Mouse (Mus musculus): ENCODE data around the gene Mrps34.
A peak's percentile ranks its signal among the peaks of the same experiment; 100 is the strongest.

The Mrps34 gene

DNA sequence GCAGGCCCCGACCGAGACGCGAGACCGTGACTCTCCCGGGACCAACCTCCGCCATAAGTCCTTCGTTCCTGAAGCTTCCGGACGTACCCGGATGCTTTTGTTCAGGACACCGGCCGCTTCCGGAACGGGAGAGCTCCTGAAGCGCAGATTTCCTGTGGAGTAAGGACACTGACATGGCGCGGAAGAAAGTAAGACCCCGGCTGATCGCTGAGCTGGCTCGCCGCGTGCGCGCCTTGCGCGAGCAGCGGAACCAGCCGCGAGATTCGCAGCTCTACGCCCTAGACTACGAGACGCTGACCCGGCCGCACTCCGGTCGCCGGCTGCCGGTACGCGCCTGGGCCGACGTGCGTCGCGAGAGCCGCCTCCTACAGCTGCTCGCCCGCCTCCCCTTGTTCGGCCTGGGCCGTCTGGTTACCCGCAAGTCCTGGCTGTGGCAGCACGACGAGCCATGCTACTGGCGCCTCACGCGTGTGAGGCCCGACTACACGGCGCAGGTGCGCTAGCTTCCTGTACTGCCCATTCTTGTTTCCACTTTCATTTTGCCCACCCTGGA is at the start of gene Mrps34, which contains the start of gene Eme2:
TSS of gene Mrps34 (plus strand) at position 122 of the 553 bp plus-strand sequence.
TSS of gene Eme2 (minus strand) at position 93 of the 553 bp plus-strand sequence.
- peak; percentile 92 for DNase-seq (ENCODE audit: low spot score)

DNA sequence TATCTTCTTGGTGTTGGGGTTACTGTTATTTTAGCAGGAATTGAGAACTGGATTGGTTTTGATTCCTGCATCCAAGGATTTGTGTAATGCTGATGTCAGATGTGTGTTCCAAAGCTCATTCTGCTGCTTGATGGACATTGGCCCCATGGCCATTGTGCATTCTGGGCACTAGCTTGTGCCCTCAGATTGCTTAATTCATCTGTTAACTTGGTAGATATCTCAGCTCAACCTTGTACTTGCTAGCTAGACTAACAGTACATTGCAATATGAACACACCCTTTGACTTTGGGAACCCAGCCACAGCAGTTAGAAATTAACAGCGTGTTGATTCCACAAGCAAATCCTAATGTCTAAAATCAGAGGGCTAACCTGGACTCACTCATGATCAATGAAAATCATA is 47.5 kb upstream of the Mrps34 start:
- DNase-seq (ENCODE audit: low spot score) = peak; percentile 23

DNA sequence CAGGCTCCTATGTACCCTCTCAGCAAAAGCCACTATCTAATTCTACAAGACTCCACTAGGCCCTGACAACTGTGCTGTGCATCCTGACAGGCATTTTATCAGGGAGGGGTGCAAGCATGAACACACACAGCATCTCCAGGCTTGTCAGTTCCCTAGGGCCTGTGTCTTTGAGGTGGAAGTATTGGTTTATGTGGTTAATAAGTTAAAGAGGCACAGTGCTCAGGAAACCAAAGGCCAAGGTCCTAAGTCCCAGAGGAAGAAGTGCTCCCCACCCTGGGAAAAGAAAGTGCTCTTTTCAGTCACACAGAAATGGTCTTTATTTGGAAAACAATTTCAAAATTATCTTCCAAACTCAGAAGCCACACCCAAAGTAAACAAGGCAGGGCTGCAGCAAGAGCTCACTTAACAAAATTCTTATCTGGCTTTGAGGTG is 46.3 kb upstream of the Mrps34 start:
- peak; percentile 21 for DNase-seq (ENCODE audit: low spot score)

DNA sequence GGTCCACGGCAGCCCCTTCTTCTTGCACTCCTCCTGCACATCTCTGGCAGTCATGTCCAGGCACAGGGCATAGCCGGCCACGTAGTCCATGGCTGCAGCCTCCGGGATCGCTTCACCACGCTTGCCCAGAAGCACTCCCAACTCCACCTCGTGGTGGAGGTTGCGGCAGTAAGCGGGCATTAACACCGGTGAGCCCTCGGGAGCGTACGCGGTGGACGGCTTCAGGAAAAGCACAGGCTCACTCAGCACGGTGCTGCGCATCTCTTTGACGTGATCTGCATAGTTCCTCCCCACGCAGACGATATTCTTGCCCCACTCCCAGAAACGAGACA is 45.2 kb upstream of the Mrps34 start:
- DNase-seq (ENCODE audit: low spot score) = no peak

DNA sequence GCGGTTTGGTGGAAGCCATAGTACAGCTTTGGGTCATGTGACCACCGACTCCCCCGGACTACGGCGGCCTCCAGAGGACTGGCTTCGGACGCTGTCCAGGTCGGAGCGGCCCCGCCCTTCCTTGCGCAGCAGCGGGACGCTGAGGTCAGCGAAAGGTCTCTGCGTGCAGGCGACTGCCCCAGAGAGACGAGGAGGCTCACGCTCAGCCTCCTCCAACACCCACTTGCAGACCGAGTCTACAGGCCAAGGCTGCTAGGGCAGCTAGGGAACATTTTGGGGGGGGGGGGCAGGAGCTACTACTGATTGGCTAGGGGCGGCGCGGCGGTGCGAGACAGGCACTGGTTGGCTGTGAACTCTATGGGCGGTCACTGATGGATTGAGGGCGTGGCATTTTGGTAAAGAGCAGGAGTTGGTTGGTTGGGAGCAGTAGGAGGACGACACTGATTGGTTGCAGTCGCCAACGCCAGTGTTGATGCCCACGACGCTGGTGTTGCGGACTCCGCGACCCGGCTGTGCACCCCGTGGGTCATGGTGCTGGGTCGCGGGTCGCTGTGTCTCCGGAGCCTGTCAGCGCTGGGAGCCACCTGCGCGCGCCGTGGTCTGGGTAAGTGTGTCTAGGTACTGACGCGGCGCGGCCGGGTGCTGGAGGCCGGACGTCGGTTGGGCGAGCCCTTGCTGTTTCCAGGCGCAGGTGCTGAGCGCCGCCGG is 44.7 kb upstream of the Mrps34 start, which contains the start of gene Fahd1:
TSS of gene Fahd1 (minus strand) at position 300 of the 708 bp plus-strand sequence.
- peak; percentile 99 for DNase-seq (ENCODE audit: low spot score)

DNA sequence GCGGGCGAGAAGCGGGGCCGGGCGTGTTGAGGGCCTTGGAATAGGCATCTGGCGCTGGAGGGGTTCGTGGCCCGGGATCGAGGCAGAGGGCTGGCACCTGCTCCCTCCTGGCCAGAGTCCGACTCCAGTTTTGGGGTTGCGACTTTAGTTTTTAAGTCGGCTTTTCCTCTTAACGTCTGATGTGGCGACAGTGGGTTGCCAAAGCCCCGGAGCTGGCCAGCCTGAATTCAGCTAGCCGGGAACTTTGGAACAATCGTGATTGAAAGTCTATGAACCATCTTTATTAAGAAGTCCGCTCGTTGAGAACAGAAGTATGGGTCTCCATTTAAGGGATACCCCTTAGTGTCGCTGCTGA is 44.2 kb upstream of the Mrps34 start:
- no peak for DNase-seq (ENCODE audit: low spot score)

DNA sequence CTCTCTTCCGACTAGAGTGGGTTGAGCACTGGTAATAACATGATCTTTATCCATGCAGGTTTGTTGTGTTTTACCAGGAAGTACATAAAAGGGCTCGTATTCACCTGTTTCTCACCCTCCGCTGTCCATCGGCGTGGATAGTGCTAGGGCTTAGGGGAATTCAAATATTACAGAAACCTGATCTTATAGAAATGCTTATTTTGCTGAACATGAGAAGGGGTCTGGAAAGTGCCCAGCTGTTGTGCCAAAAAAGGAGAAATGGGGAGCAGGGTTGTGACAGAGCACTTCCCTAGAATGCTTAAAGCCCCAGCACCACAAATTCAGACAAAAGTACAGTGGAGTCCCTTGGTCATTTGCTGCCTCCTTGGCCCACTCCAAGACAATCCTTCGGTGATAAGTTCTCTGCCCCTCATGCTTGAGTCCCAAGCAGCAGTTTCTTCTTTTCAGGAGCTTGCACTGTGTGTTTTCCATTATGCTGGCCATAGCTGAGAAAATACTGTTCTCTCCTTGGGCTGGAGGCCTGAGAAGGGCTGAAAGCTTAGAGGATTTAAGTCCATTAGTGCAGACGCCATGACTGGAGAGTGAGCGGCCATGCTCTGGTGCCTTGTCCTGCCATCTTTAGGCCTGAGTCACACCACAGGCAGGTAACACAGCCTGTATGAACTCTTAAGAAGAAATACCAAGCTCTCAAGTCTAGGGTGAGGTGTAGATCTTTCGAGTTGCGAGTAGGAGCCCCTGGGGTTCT is 43.4 kb upstream of the Mrps34 start:
- DNase-seq (ENCODE audit: low spot score) = no peak

DNA sequence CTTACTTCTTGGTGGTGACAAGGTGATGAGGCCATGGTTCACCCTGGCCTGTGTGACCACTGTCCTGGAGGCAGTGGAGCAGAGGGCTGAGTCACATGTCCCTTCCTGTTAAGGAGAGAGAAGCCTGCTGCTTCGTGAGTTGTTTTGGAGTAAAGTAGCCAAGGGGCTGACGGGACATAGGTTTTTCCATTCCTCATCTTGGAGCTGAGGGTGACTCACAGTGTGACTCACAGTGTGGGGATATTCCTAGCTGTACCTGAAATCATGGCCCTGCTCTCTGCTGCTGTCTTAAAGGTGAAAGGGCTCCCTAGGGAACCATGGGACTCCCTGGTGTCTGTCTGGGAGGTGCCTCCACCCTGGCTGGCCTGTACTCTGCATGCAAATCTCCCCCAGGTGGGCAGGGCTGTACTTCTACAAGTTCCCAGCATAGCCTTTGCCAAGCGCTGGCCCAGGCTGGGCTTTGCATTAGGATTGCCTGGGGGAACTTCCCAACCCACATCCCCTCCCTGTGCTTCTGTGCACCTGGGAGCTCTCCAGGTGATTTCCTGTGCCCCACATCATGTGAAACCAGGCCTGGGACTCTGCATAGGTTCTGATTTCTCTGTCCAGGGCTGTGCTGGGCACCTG is 39.0 kb upstream of the Mrps34 start:
- peak; percentile 42 for DNase-seq (ENCODE audit: low spot score)

DNA sequence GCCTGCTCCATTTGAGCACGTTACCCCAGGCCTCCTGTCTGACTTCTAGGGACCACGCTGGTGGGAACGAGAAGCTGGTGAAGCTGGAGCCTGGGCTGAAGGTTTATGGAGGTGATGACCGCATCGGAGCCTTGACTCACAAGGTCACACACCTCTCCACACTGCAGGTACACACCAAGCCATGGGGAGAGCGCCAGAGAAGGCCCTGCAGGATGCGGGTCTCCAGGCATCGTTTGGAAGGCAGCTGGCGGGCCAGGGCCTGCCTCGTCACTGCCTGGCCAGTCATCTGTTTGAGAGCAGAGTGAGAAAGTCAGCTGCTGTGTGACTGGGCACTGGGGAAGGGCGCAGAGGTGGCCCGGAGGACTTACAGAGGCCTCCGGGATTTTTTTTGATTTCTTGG is 38.3 kb upstream of the Mrps34 start:
- DNase-seq (ENCODE audit: low spot score) = no peak

DNA sequence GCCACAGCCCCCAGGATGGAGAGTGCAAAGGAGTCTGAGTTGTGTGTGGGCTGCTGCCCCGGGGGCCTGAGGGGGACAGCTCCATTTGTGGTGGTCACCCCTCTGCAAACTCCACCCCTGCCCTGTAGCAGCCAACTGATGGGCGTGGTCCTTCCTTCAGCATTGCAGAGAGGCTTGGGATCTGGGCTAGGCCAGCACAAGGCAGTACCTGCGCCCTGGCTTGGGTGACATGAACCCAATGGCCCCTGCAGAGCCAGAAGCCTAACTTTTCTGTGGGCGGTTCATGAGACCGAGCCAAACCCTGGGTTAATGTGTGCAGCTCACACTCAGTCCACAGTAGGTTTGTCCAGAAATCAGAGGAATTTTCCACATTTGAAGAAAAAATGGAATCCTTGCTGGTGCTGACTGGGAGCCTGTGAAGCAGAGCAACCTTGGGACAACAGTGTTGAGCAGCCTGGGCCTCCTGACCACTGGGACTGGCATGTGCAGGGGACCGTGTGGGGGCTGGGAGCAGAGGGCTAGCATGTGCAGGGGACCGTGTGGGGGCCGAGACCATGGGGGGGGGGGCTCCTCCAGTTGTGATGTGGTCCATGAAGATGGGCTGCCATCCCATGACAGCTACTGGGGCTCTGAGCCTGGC is 37.0 kb upstream of the Mrps34 start:
- no peak for DNase-seq (ENCODE audit: low spot score)

DNA sequence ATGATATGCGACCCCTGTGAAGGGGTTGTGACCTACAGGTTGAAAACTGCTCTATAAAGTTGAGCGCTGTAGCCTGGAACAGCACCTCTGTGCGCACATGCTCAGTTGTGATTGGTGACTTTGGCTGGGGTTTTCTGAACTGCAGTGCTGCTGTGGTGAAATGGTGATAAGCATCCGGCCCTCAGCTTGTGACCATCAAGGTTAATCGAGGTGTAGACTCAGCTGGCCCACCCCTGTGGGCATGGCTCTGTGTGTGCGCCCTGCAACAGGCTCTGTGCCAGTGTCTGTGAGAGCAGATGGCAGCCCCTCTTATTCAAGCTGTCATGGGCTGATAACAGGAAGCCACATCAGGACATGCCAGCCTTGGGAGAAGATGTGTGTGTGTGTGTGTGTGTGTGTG is 35.9 kb upstream of the Mrps34 start:
- DNase-seq (ENCODE audit: low spot score) = no peak

DNA sequence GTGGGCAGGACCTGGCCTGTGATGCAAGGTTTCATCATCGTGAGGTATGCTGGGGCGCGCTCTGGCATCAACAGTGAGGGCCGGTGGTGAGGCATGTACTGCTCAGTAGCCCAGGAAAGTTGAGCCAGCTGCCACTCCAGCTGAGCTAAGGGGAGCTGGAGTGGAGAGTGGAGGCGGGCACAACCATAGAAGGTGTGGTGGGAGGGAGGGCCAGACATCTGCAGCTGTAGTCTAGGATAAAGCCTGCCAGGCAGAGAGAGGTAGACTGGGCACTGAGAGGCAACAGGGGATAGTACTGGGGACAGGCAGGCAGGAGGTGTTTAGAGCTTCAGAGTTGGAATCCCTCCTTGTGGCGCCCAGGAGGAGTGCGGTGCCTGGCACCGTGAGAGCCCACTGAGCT is 34.8 kb upstream of the Mrps34 start:
- DNase-seq (ENCODE audit: low spot score) = no peak

DNA sequence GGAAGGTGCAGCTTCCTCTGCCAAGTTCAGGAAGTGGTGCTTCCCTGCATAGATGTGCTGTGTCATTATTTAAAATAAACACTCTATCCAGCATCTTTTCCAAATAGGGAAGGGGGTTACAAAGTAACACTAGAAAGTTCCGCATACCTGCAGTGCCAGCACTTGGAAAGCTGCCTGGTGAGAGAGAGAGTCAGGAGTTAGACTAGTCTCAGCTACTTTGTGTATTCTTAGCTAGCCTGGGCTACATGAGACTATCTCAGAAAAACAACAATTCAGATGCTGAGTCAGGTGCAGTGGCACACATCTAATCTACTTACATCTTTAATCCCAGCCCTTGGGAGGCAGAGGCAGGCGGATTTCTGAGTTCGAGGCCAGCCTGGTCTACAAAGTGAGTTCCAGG is 33.1 kb upstream of the Mrps34 start:
- no peak for DNase-seq (ENCODE audit: low spot score)

DNA sequence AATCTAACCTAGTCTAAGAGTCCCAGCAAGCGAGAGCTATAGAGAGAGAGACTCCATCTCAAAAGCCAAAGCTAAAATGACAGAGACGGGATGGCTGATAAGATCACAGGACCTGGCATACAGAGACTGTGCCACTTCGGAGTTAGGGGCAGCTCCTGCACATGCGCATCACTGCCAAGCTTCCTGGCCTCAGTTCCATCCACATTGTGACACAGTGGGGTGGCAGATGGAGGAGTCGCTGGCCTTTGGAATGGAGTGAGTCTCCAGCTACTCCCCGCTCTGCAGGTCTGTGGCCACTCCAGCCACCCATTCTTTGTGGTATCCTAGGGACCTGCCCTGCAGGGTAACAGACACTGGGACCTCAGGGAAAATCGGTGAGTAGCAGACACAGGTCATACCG is 29.1 kb upstream of the Mrps34 start, which contains the start of gene Igfals:
TSS of gene Igfals (plus strand) at position 222 of the 400 bp plus-strand sequence.
- no peak for DNase-seq (ENCODE audit: low spot score)

DNA sequence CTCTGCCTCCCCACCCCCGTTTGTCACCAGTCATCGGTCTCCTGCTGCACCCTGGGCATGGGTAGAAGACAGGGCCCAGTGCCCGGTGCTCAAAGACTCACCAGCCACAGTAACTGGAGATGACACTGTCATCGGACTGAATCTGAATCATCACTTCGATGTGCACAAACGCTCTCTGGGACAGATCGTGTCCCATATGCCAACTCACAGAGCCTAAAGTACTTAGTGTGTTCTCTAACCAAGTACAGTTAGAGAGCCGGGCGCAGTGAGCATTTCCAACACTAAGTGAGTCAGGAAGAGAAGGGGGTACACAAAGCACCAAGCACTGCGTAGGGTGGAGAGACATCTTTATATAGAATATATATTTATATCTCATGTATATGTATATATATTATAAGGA is 27.0 kb upstream of the Mrps34 start:
- DNase-seq (ENCODE audit: low spot score) = no peak

DNA sequence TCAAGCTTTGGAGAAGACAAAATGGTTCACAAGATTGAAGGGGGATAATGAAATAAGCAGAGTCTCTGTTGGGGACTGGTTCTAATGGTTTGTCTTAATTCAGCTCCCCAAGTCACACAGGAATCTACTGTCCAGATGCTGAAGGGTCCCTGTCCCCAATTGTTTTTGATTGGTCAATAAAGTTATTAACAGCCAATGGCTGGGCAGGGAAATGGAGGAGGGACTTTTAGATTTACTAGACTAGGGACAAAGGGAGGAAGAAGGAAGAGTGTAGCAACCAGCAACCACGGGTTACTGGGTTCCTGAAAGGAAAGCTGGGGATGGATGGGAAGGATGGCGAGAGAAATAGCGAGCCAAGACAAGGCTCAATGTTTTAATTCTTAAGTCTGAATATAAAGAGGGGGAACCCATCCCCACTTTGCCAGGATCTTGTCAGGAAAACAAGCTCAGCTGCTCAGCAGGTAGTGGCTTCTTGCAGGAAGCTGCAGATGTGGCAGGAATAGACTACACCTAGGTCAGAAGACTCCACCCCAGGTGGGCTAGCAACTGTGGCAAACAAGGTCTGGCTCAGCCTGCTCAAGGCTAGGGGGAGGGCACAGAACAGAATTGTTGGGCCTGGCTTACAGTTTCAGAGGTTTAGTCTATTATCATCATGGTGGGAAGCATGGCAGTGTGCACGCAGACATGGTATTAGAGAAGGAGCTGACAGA is 21.1 kb upstream of the Mrps34 start:
- no peak for DNase-seq (ENCODE audit: low spot score)

DNA sequence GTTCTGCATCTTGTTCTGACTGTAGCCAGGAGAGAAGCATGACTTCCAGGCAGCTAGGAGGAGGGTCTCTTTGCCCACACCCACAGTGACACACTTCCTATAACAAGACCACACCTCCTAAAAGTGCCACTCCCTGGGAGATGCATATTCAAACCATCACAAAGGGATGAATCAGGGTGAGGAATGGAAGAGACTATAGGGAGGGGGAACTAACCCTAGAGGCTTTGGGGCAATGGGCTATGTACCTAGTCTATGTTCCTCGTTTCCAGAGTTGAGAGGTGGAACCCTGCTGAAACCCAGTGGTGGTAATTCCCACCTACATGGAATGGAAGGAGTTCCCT is 20.5 kb upstream of the Mrps34 start:
- no peak for DNase-seq (ENCODE audit: low spot score)

DNA sequence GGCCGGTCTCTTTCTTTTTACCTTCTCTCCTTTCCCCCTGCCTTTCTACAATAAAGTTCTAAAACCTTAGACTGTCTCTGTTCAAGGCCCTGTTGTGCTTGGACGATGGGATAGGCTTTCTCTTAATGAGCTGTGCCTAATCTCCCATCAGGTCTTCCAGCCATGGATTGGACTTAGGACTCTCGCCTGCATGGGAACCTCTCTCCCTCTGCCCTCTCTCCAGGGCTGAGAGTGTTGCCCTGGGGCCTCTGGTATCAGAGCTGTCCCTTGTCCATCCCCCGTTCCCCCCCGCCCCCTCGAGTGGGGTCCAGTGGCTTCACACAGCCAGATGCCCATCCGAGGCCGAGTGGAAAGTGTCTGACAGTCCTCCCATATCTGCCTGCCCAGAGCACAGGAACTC is 19.9 kb upstream of the Mrps34 start:
- DNase-seq (ENCODE audit: low spot score) = no peak

DNA sequence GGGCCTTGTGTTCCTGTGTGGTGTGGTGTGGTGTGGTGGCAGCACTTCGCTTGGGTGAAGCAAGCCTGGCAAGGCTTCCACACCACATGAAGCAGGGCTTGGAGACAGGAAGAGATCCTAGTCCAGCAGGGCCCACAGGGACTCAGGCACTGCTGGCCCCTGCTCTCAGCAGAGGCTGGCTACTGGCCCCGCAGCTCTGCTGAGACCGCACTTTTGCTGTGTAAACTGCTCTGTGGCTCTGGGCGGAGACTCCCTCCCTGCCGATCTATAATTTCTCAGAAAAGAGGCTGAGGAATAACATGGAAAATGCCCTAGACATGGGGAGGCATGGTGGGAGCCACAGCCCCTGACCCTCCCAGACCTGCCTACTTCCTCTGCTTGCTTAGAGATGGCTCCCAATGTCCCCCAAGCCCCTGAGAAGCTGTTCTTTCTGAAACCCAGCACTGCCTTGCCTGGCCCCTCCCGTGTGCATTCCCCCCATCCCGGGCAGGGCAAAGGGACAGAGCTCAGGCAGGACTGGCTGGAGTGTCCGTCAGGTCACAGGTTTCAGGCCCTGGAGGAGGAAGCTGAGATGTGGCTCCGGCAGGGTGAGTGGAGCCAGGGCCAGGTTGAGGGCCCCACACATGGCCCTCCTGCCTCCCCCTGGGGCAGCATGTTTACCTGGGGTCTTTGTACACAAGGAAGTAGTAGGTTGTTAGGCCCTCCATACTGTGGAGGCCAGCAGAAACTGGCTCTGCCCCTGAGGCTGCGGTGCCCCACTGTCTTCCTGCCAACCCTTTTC is 17.4 kb upstream of the Mrps34 start:
- peak; percentile 70 for DNase-seq (ENCODE audit: low spot score)

DNA sequence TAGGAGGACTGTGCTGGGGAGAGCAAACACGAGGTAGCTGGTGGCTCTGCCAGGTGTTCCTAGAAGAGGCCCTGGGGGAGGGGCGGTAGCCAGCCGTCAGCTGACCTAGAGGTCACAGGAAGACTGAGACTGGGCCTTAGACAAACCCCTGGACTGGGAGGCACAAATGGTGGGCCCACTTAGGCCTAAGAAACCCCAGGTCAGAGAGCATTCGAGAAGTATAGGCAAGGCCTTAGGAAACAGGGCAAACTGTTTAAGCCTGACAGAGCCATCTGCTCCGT is 16.9 kb upstream of the Mrps34 start:
- peak; percentile 56 for DNase-seq (ENCODE audit: low spot score)

DNA sequence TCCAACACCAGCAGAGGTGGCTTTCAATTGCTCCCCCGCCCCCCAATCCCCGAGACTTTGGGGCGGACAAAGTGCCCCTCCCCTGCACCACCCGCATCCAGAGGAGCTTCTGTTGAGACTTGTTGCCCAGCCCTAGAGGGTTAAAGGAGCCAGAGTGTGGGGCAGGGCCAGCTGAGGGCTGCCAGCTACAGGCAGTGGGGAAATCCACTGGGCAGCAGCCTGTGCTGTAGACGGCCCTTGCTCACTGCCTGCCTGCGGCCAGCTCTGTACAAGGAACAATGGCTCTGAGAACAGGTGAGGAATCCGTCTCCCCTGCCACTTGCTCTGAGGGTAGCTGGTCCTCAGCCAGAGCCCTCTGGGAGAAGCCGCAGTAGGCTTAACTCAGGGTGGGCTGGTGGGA is 16.4 kb upstream of the Mrps34 start:
- DNase-seq (ENCODE audit: low spot score) = peak; percentile 70

Measured in adipocyte (in vitro differentiated cells).